Mouse (Mus musculus) CH12.LX (cell line): ENCODE measurements around the gene Trim33. TPM values are rescaled to one million over a fixed set of nuclear protein-coding genes. Genes with fewer than 3 reads are reported as not detected.

Experiments
- DNase-seq: peaks from one replicate; pipeline ENCODE4 v3.0.0-alpha.2; 2013; ENCODE audit errors: extremely low read depth
- H3K27ac ChIP-seq: 2 replicates; pipeline ENCODE4 v1.5.1; 2012; ENCODE audit warnings: low read depth, mild to moderate bottlenecking, control low read depth, moderate library complexity; ENCODE audit not compliant: insufficient read depth
- H3K27me3 ChIP-seq: replicated peaks from 2 replicates; pipeline ENCODE3; 2012; ENCODE audit warnings: inconsistent platforms
- H3K36me3 ChIP-seq, 2 experiments: replicated peaks in 1 of 2; 2 replicates each; pipeline versions ENCODE3 to v1.6.1; 2012; ENCODE audit warnings: inconsistent platforms in 1 of 2, low read length in 1 of 2, mild to moderate bottlenecking in 1 of 2, mixed read lengths in 1 of 2, moderate library complexity in 1 of 2; ENCODE audit not compliant: control insufficient read depth in 1 of 2, insufficient read depth in 1 of 2
- H3K4me1 ChIP-seq, 2 experiments: 2 replicates each; pipeline ENCODE4 v1.6.1; 2012; ENCODE audit warnings: inconsistent platforms in 1 of 2, moderate library complexity in 1 of 2; ENCODE audit not compliant: insufficient read depth in 2 of 2, control insufficient read depth in 1 of 2
- H3K4me2 ChIP-seq: 2 replicates; pipeline ENCODE4 v1.6.1; 2012; ENCODE audit warnings: low read depth, mild to moderate bottlenecking, control low read depth; ENCODE audit not compliant: poor library complexity, insufficient read depth, severe bottlenecking
- H3K4me3 ChIP-seq, 3 experiments: fragments of 150-350 bp in 1 of 3; sonication (generic) in 1 of 3; replicated peaks in 1 of 3; 2 replicates each; pipeline versions ENCODE3 to v1.5.1; 2011 to 2012; ENCODE audit warnings: low read depth in 2 of 3, low read length in 2 of 3, mild to moderate bottlenecking in 2 of 3, moderate library complexity in 2 of 3, control low read depth in 1 of 3, improper control_type of control experiment in 1 of 3, inconsistent platforms in 1 of 3, mixed read lengths in 1 of 3; ENCODE audit not compliant: poor library complexity in 1 of 3
- H3K79me2 ChIP-seq: replicated peaks from 2 replicates; pipeline ENCODE4 v1.6.1; 2012; ENCODE audit warnings: mild to moderate bottlenecking, moderate library complexity; ENCODE audit not compliant: control insufficient read depth, poor library complexity, insufficient read depth, severe bottlenecking; ENCODE audit errors: extremely low read depth
- H3K9ac ChIP-seq: 2 replicates; pipeline ENCODE4 v1.6.1; 2012; ENCODE audit warnings: low read depth, mild to moderate bottlenecking, control low read depth, moderate library complexity; ENCODE audit not compliant: insufficient read depth
- H3K9me3 ChIP-seq: replicated peaks from 2 replicates; pipeline ENCODE3; 2012; ENCODE audit warnings: low read length, inconsistent platforms, mixed read lengths
- BHLHE40 ChIP-seq: IDR thresholded peaks from 2 replicates; pipeline ENCODE4 v1.6.1; 2011; ENCODE audit warnings: mild to moderate bottlenecking, low read depth, low read length, improper control_type of control experiment
- CHD1 ChIP-seq: IDR thresholded peaks from 2 replicates; pipeline ENCODE4 v1.6.1; 2012; ENCODE audit warnings: low read depth, low read length, improper control_type of control experiment, inconsistent platforms
- CHD2 ChIP-seq: IDR thresholded peaks from 2 replicates; pipeline ENCODE4 v1.6.1; 2011; ENCODE audit warnings: low read length, improper control_type of control experiment
- CTCF ChIP-seq, 2 experiments: IDR thresholded peaks in 1 of 2; conservative IDR thresholded peaks in 1 of 2; 2 replicates each; pipeline ENCODE4 v1.5.1; 2011 to 2012; ENCODE audit warnings: low read depth in 2 of 2, low read length in 2 of 2, improper control_type of control experiment in 1 of 2, inconsistent platforms in 1 of 2, mild to moderate bottlenecking in 1 of 2, moderate library complexity in 1 of 2
- ELF1 ChIP-seq: IDR thresholded peaks from 2 replicates; pipeline ENCODE4 v1.6.1; 2014; ENCODE audit warnings: low read depth, mild to moderate bottlenecking, inconsistent platforms, low read length, improper control_type of control experiment
- HCFC1 ChIP-seq: IDR thresholded peaks from 2 replicates; pipeline ENCODE4 v1.6.1; 2012; ENCODE audit warnings: low read depth, mild to moderate bottlenecking, inconsistent platforms, low read length, improper control_type of control experiment
- JUND ChIP-seq: conservative IDR thresholded peaks from 2 replicates; pipeline ENCODE4 v1.6.1; 2011; ENCODE audit warnings: low read depth, low read length, improper control_type of control experiment
- KAT2A ChIP-seq: IDR thresholded peaks from 2 replicates; pipeline ENCODE4 v1.6.1; 2012; ENCODE audit warnings: low read length, improper control_type of control experiment, inconsistent platforms; ENCODE audit not compliant: insufficient replicate concordance
- MAFK ChIP-seq: IDR thresholded peaks from 2 replicates; pipeline ENCODE4 v1.6.1; 2011; ENCODE audit warnings: low read length, improper control_type of control experiment; ENCODE audit not compliant: insufficient replicate concordance
- MAX ChIP-seq: IDR thresholded peaks from 2 replicates; pipeline ENCODE4 v1.6.1; 2011; ENCODE audit warnings: low read length, improper control_type of control experiment
- MAZ ChIP-seq: IDR thresholded peaks from 2 replicates; pipeline ENCODE4 v1.6.1; 2012; ENCODE audit warnings: low read depth, mild to moderate bottlenecking, inconsistent platforms, low read length, improper control_type of control experiment, moderate library complexity
- MYC ChIP-seq: IDR thresholded peaks from 2 replicates; pipeline ENCODE4 v1.6.1; 2011; ENCODE audit warnings: low read depth, mild to moderate bottlenecking, improper control_type of control experiment, low read length
- NELFE ChIP-seq: IDR thresholded peaks from 2 replicates; pipeline ENCODE4 v1.6.1; 2011; ENCODE audit warnings: low read depth, low read length, improper control_type of control experiment
- RAD21 ChIP-seq: IDR thresholded peaks from 2 replicates; pipeline ENCODE4 v1.6.1; 2011; ENCODE audit warnings: low read depth, mild to moderate bottlenecking, low read length, improper control_type of control experiment, moderate library complexity
- RCOR1 ChIP-seq: conservative IDR thresholded peaks from 2 replicates; pipeline ENCODE4 v1.6.1; 2012; ENCODE audit warnings: low read depth, mild to moderate bottlenecking, inconsistent platforms, low read length, improper control_type of control experiment
- SIN3A ChIP-seq: IDR thresholded peaks from 2 replicates; pipeline ENCODE4 v1.6.1; 2012; ENCODE audit warnings: low read length, improper control_type of control experiment, inconsistent platforms
- SMC3 ChIP-seq: IDR thresholded peaks from 2 replicates; pipeline ENCODE4 v1.6.1; 2011; ENCODE audit warnings: low read depth, low read length, improper control_type of control experiment
- TBP ChIP-seq: conservative IDR thresholded peaks from 2 replicates; pipeline ENCODE4 v1.6.1; 2011; ENCODE audit warnings: low read depth, low read length, improper control_type of control experiment
- UBTF ChIP-seq: IDR thresholded peaks from 2 replicates; pipeline ENCODE4 v1.6.1; 2012; ENCODE audit warnings: low read depth, mild to moderate bottlenecking, inconsistent platforms, low read length, improper control_type of control experiment, moderate library complexity
- USF2 ChIP-seq: conservative IDR thresholded peaks from 2 replicates; pipeline ENCODE4 v1.6.1; 2011; ENCODE audit warnings: low read depth, low read length, improper control_type of control experiment
- ZC3H11A ChIP-seq: IDR thresholded peaks from 2 replicates; pipeline ENCODE4 v1.6.1; 2012; ENCODE audit warnings: low read depth, mild to moderate bottlenecking, inconsistent platforms, low read length, improper control_type of control experiment
- ZKSCAN1 ChIP-seq: IDR thresholded peaks from 2 replicates; pipeline ENCODE4 v1.6.1; 2012; ENCODE audit warnings: low read depth, inconsistent platforms, low read length, improper control_type of control experiment, borderline replicate concordance
- ZMIZ1 ChIP-seq: IDR thresholded peaks from 2 replicates; pipeline ENCODE4 v1.6.1; 2012; ENCODE audit warnings: low read depth, mild to moderate bottlenecking, inconsistent platforms, low read length, improper control_type of control experiment
- ZNF384 ChIP-seq: IDR thresholded peaks from 2 replicates; pipeline ENCODE4 v1.6.1; 2012; ENCODE audit warnings: low read depth, low read length, improper control_type of control experiment, inconsistent platforms
- dilution Hi-C: fragments of 300-500 bp; cut with MboI; formaldehyde crosslinking; loops from 2 replicates; pipeline ENCODE4 v1.14.3; 2020; ENCODE audit warnings: low sequenced_read_pairs; ENCODE audit not compliant: extremely low pct_unique_long_range_greater_than_20kb, extremely low pct_ligation_motif_present
- in situ Hi-C: fragments of 300-500 bp; cut with MboI; formaldehyde crosslinking; loops from 3 replicates; pipeline ENCODE4 v1.14.3; 2019; ENCODE audit warnings: low sequenced_read_pairs, low pct_ligation_motif_present, low pct_unique_long_range_greater_than_20kb, mixed read lengths
- polyA plus RNA-seq: library from polyadenylated mRNA; unstranded; fragments of >175 nt; gene quantifications from 2 replicates; pipeline ENCODE4 v1.2.1, GENCODE M21; 2012; ENCODE audit warnings: low read depth; ENCODE audit not compliant: insufficient read length
- total RNA-seq, 2 experiments: library from RNA; depleted of rRNA; stranded (reverse); fragments of 300-350 nt in 1 of 2; fragments of >200 nt in 1 of 2; gene quantifications; 2 replicates each; pipeline ENCODE4 v1.2.3; 2012 to 2014

Gene Trim33
- total and polyA plus RNA-seq, 3 experiments = 11.7 to 29.3 (median 28.1) TPM

- no peaks in the 10 kb centered on the region for H3K27me3 ChIP-seq
- H3K4me3 ChIP-seq = no peak overlapping the region
- no peaks in the 10 kb centered on the region for H3K4me1 ChIP-seq
- DNase-seq = no peak
- dilution Hi-C loops (no loop called here), in situ Hi-C loops (loop anchor here (25.0 kb wide), 1 partner anchor 149 kb away; no protein-coding TSS in a partner anchor)
- H3K4me2 ChIP-seq = no peak overlapping the region
- no peaks in the 10 kb centered on the region for H3K79me2 ChIP-seq
- no peak overlapping the region for H3K9ac ChIP-seq
- H3K27ac ChIP-seq = no peak overlapping the region
- H3K9me3 ChIP-seq = no peaks in the 10 kb centered on the region
- H3K36me3 ChIP-seq = peaks cover 0 to 18% of the 10 kb centered on the region in 2 experiments
- TF ChIP-seq MAX (no peak), RCOR1 (no peak), CTCF (conservative IDR thresholded peaks at IDR 0.05 in 1 of 2, IDR thresholded peaks at IDR 0.05 in 1 of 2; ENCODE audit: low read depth in 2 of 2, low read length in 2 of 2) (no peak), SMC3 (no peak), RAD21 (no peak), USF2 (no peak), BHLHE40 (no peak), MYC (no peak), HCFC1 (no peak), ZKSCAN1 (no peak), ZNF384 (no peak), UBTF (no peak), MAZ (no peak), CHD1 (no peak), NELFE (no peak), ZMIZ1 (no peak), MAFK (no peak)
These were observed 82.1 kb downstream of the Trim33 start for GRCm38 (mm10) chr3:103361150-103361549.

- DNase-seq = no peak
- peaks cover 0 to 4% of the 10 kb centered on the region in 2 experiments for H3K36me3 ChIP-seq
- in situ Hi-C loops = loop anchor here (25.0 kb wide), 1 partner anchor 152 kb away; no protein-coding TSS in a partner anchor
- H3K4me2 ChIP-seq = no peak overlapping the region
- no peak for TF ChIP-seq KAT2A
- TF ChIP-seq CHD2 = no peak
- no peak for TF ChIP-seq MAX
- TF ChIP-seq ZC3H11A = no peak
- TF ChIP-seq ELF1 = no peak
- TF ChIP-seq TBP = no peak
- no peak for TF ChIP-seq ZKSCAN1
- TF ChIP-seq SIN3A = no peak
- TF ChIP-seq JUND = no peak
- H3K4me1 ChIP-seq = 0 out of 4 replicates have a peak, but pooled peaks cover 0 to 2% of the 10 kb centered on the region in 2 experiments
- no peak overlapping the region for H3K9ac ChIP-seq
- no peak overlapping the region for H3K4me3 ChIP-seq
- H3K9me3 ChIP-seq = no peaks in the 10 kb centered on the region
- dilution Hi-C loops = no loop called here
- H3K27ac ChIP-seq = no peak overlapping the region
- H3K27me3 ChIP-seq = no peaks in the 10 kb centered on the region
- no peaks in the 10 kb centered on the region for H3K79me2 ChIP-seq
These were observed 85.3 kb downstream of the Trim33 start for GRCm38 (mm10) chr3:103364182-103364945.
